Mouse (Mus musculus) E14TG2a.4 (cell line): ENCODE results near the gene Aanat.

Experiments used
- H3K27me3 ChIP-seq: 2 replicates; pipeline ENCODE4 v1.6.1; 2014; ENCODE audit warnings: low read length, control low read depth; ENCODE audit not compliant: insufficient read depth
- H3K36me3 ChIP-seq: 2 replicates; pipeline ENCODE4 v1.6.1; 2014; ENCODE audit warnings: low read length, control low read depth; ENCODE audit not compliant: insufficient read depth
- H3K4me1 ChIP-seq: replicated peaks from 2 replicates; pipeline ENCODE4 v1.6.1; 2014; ENCODE audit warnings: low read depth, low read length, control low read depth
- H3K4me3 ChIP-seq: replicated peaks from 2 replicates; pipeline ENCODE4 v1.5.1; 2014; ENCODE audit warnings: mild to moderate bottlenecking, low read length
- H3K9me3 ChIP-seq: 2 replicates; pipeline ENCODE4 v1.6.1; 2014; ENCODE audit warnings: low read length, control low read depth
- CTCF ChIP-seq: conservative IDR thresholded peaks from 2 replicates; pipeline ENCODE4 v1.5.1; 2014; ENCODE audit warnings: low read length
- NANOG ChIP-seq: IDR thresholded peaks from 2 replicates; pipeline ENCODE4 v1.6.1; 2014; ENCODE audit warnings: borderline replicate concordance, low read length, mixed read lengths
- POU5F1 ChIP-seq: IDR thresholded peaks from 2 replicates; pipeline ENCODE4 v1.6.1; 2014; ENCODE audit warnings: low read length, borderline replicate concordance

Gene Aanat

DNA sequence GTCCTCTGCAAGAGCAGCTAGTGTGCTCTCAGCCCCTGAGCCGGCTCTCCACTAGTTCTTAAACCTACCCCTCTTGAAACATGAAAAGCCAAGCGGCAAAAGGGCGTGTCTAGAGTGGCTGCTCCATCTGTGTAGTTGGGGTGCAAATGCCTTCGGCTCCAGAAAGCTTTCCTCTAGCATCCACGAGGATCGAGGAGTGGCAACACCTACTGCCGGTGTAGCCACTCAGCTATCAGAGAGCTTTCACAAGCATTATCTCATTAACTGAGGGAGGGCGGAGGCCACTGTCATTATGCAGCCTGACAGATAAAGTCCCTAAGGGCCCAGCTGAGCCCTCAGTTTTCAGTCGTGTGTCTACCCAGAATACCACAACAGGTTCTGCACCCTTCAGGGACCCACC is 33.8 kb downstream of the Aanat start:
- Histone ChIP-seq H3K4me1 (peaks cover 94% of the 10 kb centered on the region), H3K27me3 (peaks cover 13% of the 10 kb centered on the region), H3K36me3 (peaks cover 15% of the 10 kb centered on the region), H3K4me3 (peak overlapping the region; percentile 47), H3K9me3 (no peaks in the 10 kb centered on the region)
- TF ChIP-seq POU5F1 (no peak), CTCF (no peak), NANOG (no peak)

DNA sequence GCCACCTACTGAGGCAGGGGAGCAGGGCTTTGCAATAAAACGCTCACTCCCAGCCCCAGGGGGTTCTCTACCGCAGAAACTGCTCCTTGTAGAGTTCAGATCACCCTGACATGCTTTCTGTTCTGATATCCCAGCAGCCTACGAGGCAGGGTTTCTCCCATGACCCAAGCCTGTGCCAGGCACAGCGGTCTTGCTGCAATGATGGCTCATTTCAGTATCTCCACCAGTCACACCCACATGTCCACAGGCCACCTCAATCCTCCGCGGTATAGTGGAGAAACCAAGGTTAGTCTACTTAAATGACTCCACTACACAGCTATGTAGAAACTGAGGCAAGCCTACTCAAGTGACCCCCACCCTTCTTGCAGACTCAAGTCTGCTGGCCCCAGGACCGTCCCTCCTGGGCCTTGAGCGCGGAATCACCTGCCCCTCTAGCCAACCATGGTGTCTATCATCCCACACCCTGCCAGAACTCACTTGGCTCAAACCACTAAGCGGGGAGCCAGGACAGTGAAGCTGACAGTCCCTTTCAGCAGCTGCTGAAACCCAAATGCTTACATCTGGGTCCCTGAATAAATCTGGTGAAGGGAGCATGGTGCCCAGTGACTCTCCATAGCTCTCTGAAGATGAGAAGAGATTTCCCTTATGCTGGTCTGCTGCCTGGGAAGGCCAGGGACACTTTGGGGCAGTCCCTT is 34.5 kb downstream of the Aanat start:
- Histone ChIP-seq H3K27me3 (peaks cover 13% of the 10 kb centered on the region), H3K36me3 (peaks cover 15% of the 10 kb centered on the region), H3K4me1 (peaks cover 93% of the 10 kb centered on the region), H3K9me3 (no peaks in the 10 kb centered on the region), H3K4me3 (peak overlapping the region; percentile 47)
- TF ChIP-seq CTCF, result no peak
- TF ChIP-seq POU5F1, result no peak
- TF ChIP-seq NANOG, result no peak

GRCm38 (mm10) chr11:116621258-116621704 is 35.0 kb downstream of the Aanat start:
- Histone ChIP-seq H3K27me3 (peaks cover 13% of the 10 kb centered on the region), H3K4me1 (peaks cover 89% of the 10 kb centered on the region), H3K4me3 (no peak overlapping the region), H3K9me3 (no peaks in the 10 kb centered on the region), H3K36me3 (peaks cover 15% of the 10 kb centered on the region)
- TF ChIP-seq POU5F1 (no peak), NANOG (no peak), CTCF (no peak)

DNA sequence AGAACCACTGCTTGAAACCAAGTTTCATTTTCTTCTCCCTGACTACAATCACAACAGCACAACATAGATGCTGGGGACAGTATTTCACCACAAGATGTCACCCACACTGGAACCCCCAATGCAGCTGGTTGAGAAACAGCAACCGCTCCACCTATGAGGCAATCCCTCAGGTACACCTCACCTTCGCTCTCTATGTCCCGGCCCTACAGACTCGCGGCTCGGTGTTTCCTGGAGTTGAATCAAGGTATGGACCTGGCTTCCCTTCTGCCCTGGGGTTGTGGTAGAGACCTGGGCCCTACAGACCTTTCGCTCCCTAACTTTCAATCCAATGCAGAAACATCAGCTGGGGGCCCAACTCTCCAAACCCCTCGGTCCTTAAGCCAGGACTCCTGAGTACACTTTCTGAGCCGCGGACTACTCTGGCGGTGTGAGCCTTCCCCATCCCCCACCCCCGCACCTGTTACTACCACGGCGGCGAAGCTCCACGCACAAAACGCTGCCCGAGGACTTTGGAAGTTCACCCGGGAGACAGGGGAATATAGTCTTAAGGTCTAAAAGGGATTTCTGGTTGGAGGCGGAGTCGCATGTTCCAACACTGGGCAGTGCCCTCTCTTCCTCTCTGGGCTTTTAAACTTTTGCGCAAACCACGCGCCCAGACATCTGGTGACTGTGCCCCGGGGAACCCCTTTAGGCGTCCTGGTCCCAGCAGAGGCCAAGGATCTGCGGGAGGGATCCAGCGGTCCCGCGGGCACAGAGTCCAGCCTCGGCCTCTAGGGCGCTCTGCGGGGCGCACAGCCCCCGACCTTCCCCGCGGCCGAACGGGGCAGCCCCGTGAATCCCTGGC is 37.3 kb downstream of the Aanat start:
- peak overlapping the region; percentile 98 for H3K4me3 ChIP-seq
- peaks cover 13% of the 10 kb centered on the region for H3K27me3 ChIP-seq
- H3K36me3 ChIP-seq, result peaks cover 15% of the 10 kb centered on the region
- no peaks in the 10 kb centered on the region for H3K9me3 ChIP-seq
- H3K4me1 ChIP-seq, result peaks cover 74% of the 10 kb centered on the region
- TF ChIP-seq NANOG, result no peak
- no peak for TF ChIP-seq CTCF
- no peak for TF ChIP-seq POU5F1

- Histone ChIP-seq H3K36me3 (peaks cover 13% of the 10 kb centered on the region), H3K4me1 (peaks cover 72% of the 10 kb centered on the region), H3K9me3 (no peaks in the 10 kb centered on the region), H3K27me3 (peaks cover 13% of the 10 kb centered on the region), H3K4me3 (peak overlapping the region; percentile 98)
- TF ChIP-seq POU5F1, result no peak
- TF ChIP-seq CTCF, result no peak
- TF ChIP-seq NANOG, result no peak
Observed at GRCm38 (mm10) chr11:116624131-116624832, 38.0 kb downstream of the Aanat start.

- no peaks in the 10 kb centered on the region for H3K9me3 ChIP-seq
- peaks cover 13% of the 10 kb centered on the region for H3K27me3 ChIP-seq
- peaks cover 69% of the 10 kb centered on the region for H3K4me1 ChIP-seq
- H3K4me3 ChIP-seq, result peak overlapping the region; percentile 98
- TF ChIP-seq CTCF (peak; percentile 77), POU5F1 (no peak)
- peaks cover 10% of the 10 kb centered on the region for H3K36me3 ChIP-seq
Observed at GRCm38 (mm10) chr11:116625081-116626000, 39.1 kb downstream of the Aanat start.

DNA sequence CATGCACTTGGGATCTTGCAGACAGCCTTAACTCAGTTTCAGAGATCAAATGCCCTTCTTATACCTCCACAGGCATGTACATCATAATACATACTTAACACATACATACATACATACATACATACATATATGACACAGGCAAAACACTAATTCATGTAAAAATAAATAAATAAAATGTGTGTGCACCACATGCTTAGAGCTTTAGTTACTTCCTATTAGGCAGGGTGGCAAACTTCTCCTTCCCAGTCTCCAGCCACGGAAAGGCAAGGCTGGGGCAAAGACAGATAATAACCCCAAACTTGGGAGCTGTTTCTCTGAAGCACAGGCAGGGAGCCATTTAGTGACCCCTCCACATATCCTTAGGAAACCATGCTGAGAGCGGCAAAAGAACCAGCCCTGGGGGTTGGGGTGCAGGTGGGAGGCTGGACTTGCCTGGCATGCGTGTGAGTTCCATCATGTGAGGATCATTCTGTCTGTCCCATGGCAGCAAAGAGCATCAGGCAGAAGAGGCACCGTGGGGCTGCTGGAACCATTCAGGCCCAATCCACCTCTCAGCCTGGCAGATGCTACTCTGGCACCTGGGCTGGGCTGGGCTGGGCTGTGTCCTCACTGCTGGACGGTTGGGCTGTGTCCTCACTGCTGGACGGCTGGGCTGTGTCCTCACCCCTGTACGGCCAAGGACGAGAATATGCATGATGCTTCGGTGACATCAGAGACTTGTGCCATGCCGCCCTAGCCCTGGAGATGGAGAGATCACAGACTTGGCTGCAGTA is 40.3 kb downstream of the Aanat start, which contains the start of gene Rhbdf2:
Gene Rhbdf2, minus strand, starts transcription at position 721 of the 773 bp plus-strand sequence.
- no peak for TF ChIP-seq CTCF
- TF ChIP-seq POU5F1, result no peak
- no peak for TF ChIP-seq NANOG
- Histone ChIP-seq H3K4me1 (peaks cover 68% of the 10 kb centered on the region), H3K9me3 (no peaks in the 10 kb centered on the region), H3K27me3 (peaks cover 13% of the 10 kb centered on the region), H3K36me3 (0 out of 2 replicates have a peak, but pooled peaks cover 1% of the 10 kb centered on the region), H3K4me3 (no peak within 1 kb of the TSS)
